7 mouse cellular contexts compared by ENCODE assay signal in the genomic region with DNA sequence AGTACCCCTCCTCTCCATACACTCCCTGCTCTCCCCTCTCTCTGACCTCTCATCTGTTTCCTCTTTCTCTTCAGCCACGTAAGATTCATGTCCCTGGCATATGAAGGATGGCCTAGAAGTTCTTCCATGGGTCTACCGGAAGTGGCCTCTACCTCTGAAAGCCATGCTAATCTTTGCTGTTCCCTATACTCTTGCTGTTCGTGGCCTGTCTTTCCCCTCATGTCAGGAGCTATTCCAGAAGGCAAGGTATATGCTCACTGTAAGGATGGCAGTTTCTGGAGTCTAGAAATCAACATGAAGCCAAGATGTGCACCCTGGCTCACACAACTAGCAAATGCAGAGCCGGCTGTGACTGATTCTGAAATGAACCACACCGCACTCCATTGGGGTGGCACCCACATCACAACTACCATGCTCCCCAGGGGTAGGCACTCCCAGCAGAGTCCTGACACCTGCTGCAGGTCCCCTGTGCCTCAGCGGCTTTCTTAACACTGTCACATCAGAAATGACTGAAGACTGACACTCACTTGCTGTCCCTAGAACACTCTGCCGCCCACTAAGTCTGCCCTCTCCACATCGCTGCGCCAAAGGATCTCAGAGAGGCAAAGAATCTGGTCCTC. TPM values are rescaled to one million over a fixed set of nuclear protein-coding genes. Genes with fewer than 3 reads are reported as not detected.
A peak's percentile ranks its signal among the peaks of the same experiment; 100 is the strongest.
DNase-seq lines count a peak whose midpoint lies in the region; ATAC-seq lines count a peak whose summit lies in the region.

No protein-coding gene starts in this region.

- peaks cover 3% of the 10 kb centered on the region; the same call in 1 of the 2 replicates for H3K27me3 ChIP-seq in midbrain, embryonic 11.5 days (ENCODE audit: control insufficient read depth, insufficient read depth, low read length)
- H3K27me3 ChIP-seq in midbrain, embryonic 14.5 days (ENCODE audit: control insufficient read depth, insufficient read depth, low read length) = 0 out of 2 replicates have a peak, but pooled peaks cover 5% of the 10 kb centered on the region
- 0 out of 2 replicates have a peak, but pooled peaks cover 6% of the 10 kb centered on the region for H3K27me3 ChIP-seq in forebrain, embryonic 12.5 days
- no peaks in the 10 kb centered on the region for H3K27me3 ChIP-seq in limb, embryonic 15.5 days

- H3K9ac ChIP-seq in midbrain, embryonic 11.5 days (ENCODE audit: low read length) = no peak overlapping the region; the same call in 1 of the 2 replicates
- no peak overlapping the region for H3K9ac ChIP-seq in midbrain, embryonic 14.5 days (replicated peaks; ENCODE audit: low read length)
- no peak overlapping the region for H3K9ac ChIP-seq in forebrain, embryonic 12.5 days
- H3K9ac ChIP-seq in limb, embryonic 15.5 days = no peak overlapping the region

- H3K4me2 ChIP-seq in midbrain, embryonic 11.5 days = peak overlapping the region; percentile 38; the same call in 1 of the 2 replicates
- no peak overlapping the region; the same call in 1 of the 2 replicates for H3K4me2 ChIP-seq in midbrain, embryonic 14.5 days (ENCODE audit: low read length)
- H3K4me2 ChIP-seq in forebrain, embryonic 12.5 days = peak overlapping the region; percentile 45
- H3K4me2 ChIP-seq in limb, embryonic 15.5 days = 0 out of 2 replicates have a peak overlapping the region, but pooled peaks have one; percentile 34

- peak overlapping the region; percentile 40; the same call in 1 of the 2 replicates for H3K27ac ChIP-seq in midbrain, embryonic 11.5 days (ENCODE audit: low read depth, low read length)
- no peak overlapping the region for H3K27ac ChIP-seq in midbrain, embryonic 14.5 days (replicated peaks; ENCODE audit: low read depth, low read length)
- peak overlapping the region; percentile 33; the same call in 1 of the 2 replicates for H3K27ac ChIP-seq in forebrain, embryonic 12.5 days
- H3K27ac ChIP-seq in limb, embryonic 15.5 days = peak overlapping the region; percentile 38

- H3K9me3 ChIP-seq in midbrain, embryonic 11.5 days (ENCODE audit: control insufficient read depth, low read length) = no peaks in the 10 kb centered on the region
- H3K9me3 ChIP-seq in midbrain, embryonic 14.5 days (ENCODE audit: control insufficient read depth, low read length) = no peaks in the 10 kb centered on the region
- no peaks in the 10 kb centered on the region for H3K9me3 ChIP-seq in forebrain, embryonic 12.5 days
- H3K9me3 ChIP-seq in limb, embryonic 15.5 days = no peaks in the 10 kb centered on the region

- ATAC-seq in midbrain, embryonic 11.5 days (ENCODE audit: low FRiP score) = no peak
- ATAC-seq in midbrain, embryonic 14.5 days (ENCODE audit: low FRiP score, low TSS enrichment) = no peak
- ATAC-seq in forebrain, embryonic 12.5 days (ENCODE audit: low FRiP score) = no peak
- ATAC-seq in limb, embryonic 15.5 days (ENCODE audit: insufficient number of reproducible peaks, low FRiP score, low TSS enrichment, low read depth) = no peak

- no peak overlapping the region for H3K4me3 ChIP-seq in midbrain, embryonic 11.5 days (ENCODE audit: low read depth, low read length)
- no peak overlapping the region for H3K4me3 ChIP-seq in midbrain, embryonic 14.5 days (replicated peaks; ENCODE audit: low read depth, low read length)
- H3K4me3 ChIP-seq in forebrain, embryonic 12.5 days (replicated peaks) = no peak overlapping the region
- H3K4me3 ChIP-seq in limb, embryonic 15.5 days = no peak overlapping the region

- no peaks in the 10 kb centered on the region for H3K36me3 ChIP-seq in midbrain, embryonic 11.5 days (ENCODE audit: control insufficient read depth, insufficient read depth, low read length)
- H3K36me3 ChIP-seq in midbrain, embryonic 14.5 days (ENCODE audit: control insufficient read depth, insufficient read depth, low read length) = no peaks in the 10 kb centered on the region
- no peaks in the 10 kb centered on the region for H3K36me3 ChIP-seq in forebrain, embryonic 12.5 days (replicated peaks)
- H3K36me3 ChIP-seq in limb, embryonic 15.5 days = peaks cover 27% of the 10 kb centered on the region

- DNase-seq in midbrain, embryonic 11.5 days (ENCODE audit: low spot score, missing footprints) = peak; percentile 83
- no peak for DNase-seq in midbrain, embryonic 14.5 days
- peak; percentile 39 for DNase-seq in thymus, postnatal 14 days
- DNase-seq in layer of hippocampus, adult 9-10 months (ENCODE audit: low spot score) = no peak
- no peak for DNase-seq in cerebellum, adult 9-11 months

- 37% methylated on average over 9 of the region's 9 CpGs for WGBS in midbrain, embryonic 11.5 days
- 36% methylated on average over 9 of the region's 9 CpGs for WGBS in midbrain, embryonic 14.5 days
- 40% methylated on average over 9 of the region's 9 CpGs for WGBS in forebrain, embryonic 12.5 days
- 38% methylated on average over 9 of the region's 9 CpGs for WGBS in limb, embryonic 15.5 days

- H3K4me1 ChIP-seq in midbrain, embryonic 11.5 days (ENCODE audit: control insufficient read depth, insufficient read depth, low read length) = peaks cover 14% of the 10 kb centered on the region; the same call in 1 of the 2 replicates
- peaks cover 8% of the 10 kb centered on the region; the same call in 1 of the 2 replicates for H3K4me1 ChIP-seq in midbrain, embryonic 14.5 days (ENCODE audit: control insufficient read depth, insufficient read depth, low read length)
- H3K4me1 ChIP-seq in forebrain, embryonic 12.5 days = peaks cover 27% of the 10 kb centered on the region
- peaks cover 20% of the 10 kb centered on the region for H3K4me1 ChIP-seq in limb, embryonic 15.5 days

RNA-seq across cellular contexts. Expression of a gene that starts 9.4 kb away (rescaled TPM):
- polyA plus RNA-seq in midbrain, embryonic 11.5 days (2014; fragmentation: Nextera tagmentation; extraction: Ambion mirVana) = 19.2 and 23.7 TPM in 2 replicates
- polyA plus RNA-seq in midbrain, embryonic 14.5 days (2014; fragmentation: Nextera tagmentation; extraction: Ambion mirVana) = 27.5 and 32.0 TPM in 2 replicates
- 24.4 and 28.5 TPM in 2 replicates for polyA plus RNA-seq in forebrain, embryonic 12.5 days (2016; fragmentation: Nextera tagmentation; extraction: Ambion mirVana)
- 30.9 and 35.9 TPM in 2 replicates for polyA plus RNA-seq in limb, embryonic 15.5 days (2015; fragmentation: Nextera tagmentation; extraction: Ambion mirVana)

RNA-seq across cellular contexts. Expression of a gene that starts 39.3 kb away (rescaled TPM):
- polyA plus RNA-seq in midbrain, embryonic 11.5 days (2014; fragmentation: Nextera tagmentation; extraction: Ambion mirVana) = 2.0 and 2.1 TPM in 2 replicates
- 0.69 and 2.0 TPM in 2 replicates for polyA plus RNA-seq in midbrain, embryonic 14.5 days (2014; fragmentation: Nextera tagmentation; extraction: Ambion mirVana)
- 1.4 and 1.5 TPM in 2 replicates for polyA plus RNA-seq in forebrain, embryonic 12.5 days (2016; fragmentation: Nextera tagmentation; extraction: Ambion mirVana)
- polyA plus RNA-seq in limb, embryonic 15.5 days (2015; fragmentation: Nextera tagmentation; extraction: Ambion mirVana) = 30.4 and 31.9 TPM in 2 replicates

RNA-seq across cellular contexts. Expression of a gene that starts 39.5 kb away (rescaled TPM):
- polyA plus RNA-seq in midbrain, embryonic 11.5 days (2014; fragmentation: Nextera tagmentation; extraction: Ambion mirVana) = 0.25 TPM in 1 of 2 replicates, not detected in the other
- polyA plus RNA-seq in midbrain, embryonic 14.5 days (2014; fragmentation: Nextera tagmentation; extraction: Ambion mirVana) = 0.14 and 0.26 TPM in 2 replicates
- 0.46 and 0.52 TPM in 2 replicates for polyA plus RNA-seq in forebrain, embryonic 12.5 days (2016; fragmentation: Nextera tagmentation; extraction: Ambion mirVana)
- 0.45 TPM in 2 replicates for polyA plus RNA-seq in limb, embryonic 15.5 days (2015; fragmentation: Nextera tagmentation; extraction: Ambion mirVana)

RNA-seq across cellular contexts. Expression of a gene that starts 52.9 kb away (rescaled TPM):
- polyA plus RNA-seq in midbrain, embryonic 11.5 days (2014; fragmentation: Nextera tagmentation; extraction: Ambion mirVana) = 926 and 968 TPM in 2 replicates
- 131 and 196 TPM in 2 replicates for polyA plus RNA-seq in midbrain, embryonic 14.5 days (2014; fragmentation: Nextera tagmentation; extraction: Ambion mirVana)
- polyA plus RNA-seq in forebrain, embryonic 12.5 days (2016; fragmentation: Nextera tagmentation; extraction: Ambion mirVana) = 834 and 889 TPM in 2 replicates
- 899 and 1,046 TPM in 2 replicates for polyA plus RNA-seq in limb, embryonic 15.5 days (2015; fragmentation: Nextera tagmentation; extraction: Ambion mirVana)

RNA-seq across cellular contexts. Expression of a gene that starts 58.0 kb away (rescaled TPM):
- 0.26 and 0.37 TPM in 2 replicates for polyA plus RNA-seq in midbrain, embryonic 11.5 days (2014; fragmentation: Nextera tagmentation; extraction: Ambion mirVana)
- 0.34 and 0.65 TPM in 2 replicates for polyA plus RNA-seq in midbrain, embryonic 14.5 days (2014; fragmentation: Nextera tagmentation; extraction: Ambion mirVana)
- polyA plus RNA-seq in forebrain, embryonic 12.5 days (2016; fragmentation: Nextera tagmentation; extraction: Ambion mirVana) = 0.31 and 0.72 TPM in 2 replicates
- 0.20 and 0.29 TPM in 2 replicates for polyA plus RNA-seq in limb, embryonic 15.5 days (2015; fragmentation: Nextera tagmentation; extraction: Ambion mirVana)

Comparison
In these comparisons a context has a peak if more than half of its experiments do, and no peak if none do; other contexts are left out.
1. DNase-seq: peak in midbrain, embryonic 11.5 days (single experiment) and thymus, postnatal 14 days (single experiment); none in midbrain, embryonic 14.5 days (single experiment), layer of hippocampus, adult 9-10 months (single experiment) and cerebellum, adult 9-11 months (single experiment).
2. RNA of a gene that starts 39.3 kb away (polyA plus RNA-seq): 30.4 to 31.9 TPM in limb, embryonic 15.5 days; 2.0 to 2.1 TPM in midbrain, embryonic 11.5 days, 0.69 to 2.0 TPM in midbrain, embryonic 14.5 days and 1.4 to 1.5 TPM in forebrain, embryonic 12.5 days; every median in the first group is over 10 times any median in the second.